Comparison of ENCODE assay signal across 11 mouse cellular contexts in genomic region chr14:80979475-80979874, GRCm38 (mm10).
DNase-seq lines count a peak whose midpoint lies in the region; ATAC-seq and TF ChIP-seq lines count a peak whose summit lies in the region.
"Had no signal": no experiment of that assay in that cellular context is flagged by ENCODE, and none has a peak within 500 bp of the region (broad histone marks: within the 10 kb centered on the region; RNA-seq: fewer than 3 reads in every experiment).

No protein-coding gene starts in this region.

- ATAC-seq in hindbrain, embryonic 13.5 days (ENCODE audit: low FRiP score) = peak; percentile 32; the same call in 1 of the 2 replicates
- no peak for ATAC-seq in hindbrain, postnatal 0 days
- no peak for ATAC-seq in neural tube, embryonic 11.5 days (ENCODE audit: insufficient read depth, low FRiP score, low TSS enrichment)
- ATAC-seq in neural tube, embryonic 15.5 days (ENCODE audit: low FRiP score) = no peak
- peak; percentile 42; the same call in 1 of the 2 replicates for ATAC-seq in stomach, embryonic 14.5 days (ENCODE audit: insufficient number of reproducible peaks, insufficient read depth, low FRiP score, low read depth)
- no peak for ATAC-seq in lung, postnatal 0 days

- no peaks in the 10 kb centered on the region for H3K9me3 ChIP-seq in hindbrain, embryonic 13.5 days
- H3K9me3 ChIP-seq in hindbrain, postnatal 0 days (ENCODE audit: low read length) = no peaks in the 10 kb centered on the region
- no peaks in the 10 kb centered on the region for H3K9me3 ChIP-seq in neural tube, embryonic 11.5 days (ENCODE audit: control insufficient read depth, low read length)
- H3K9me3 ChIP-seq in neural tube, embryonic 15.5 days (replicated peaks) = no peaks in the 10 kb centered on the region
- H3K9me3 ChIP-seq in stomach, embryonic 14.5 days (ENCODE audit: control insufficient read depth, low read depth, low read length) = no peaks in the 10 kb centered on the region
- no peaks in the 10 kb centered on the region for H3K9me3 ChIP-seq in lung, postnatal 0 days (ENCODE audit: low read length)

- H3K27me3 ChIP-seq in hindbrain, embryonic 13.5 days = no peaks in the 10 kb centered on the region
- no peaks in the 10 kb centered on the region for H3K27me3 ChIP-seq in hindbrain, postnatal 0 days (ENCODE audit: insufficient read depth, low read length)
- no peaks in the 10 kb centered on the region for H3K27me3 ChIP-seq in neural tube, embryonic 11.5 days (ENCODE audit: control insufficient read depth, insufficient read depth, low read length)
- H3K27me3 ChIP-seq in neural tube, embryonic 15.5 days (replicated peaks) = no peaks in the 10 kb centered on the region
- no peaks in the 10 kb centered on the region for H3K27me3 ChIP-seq in stomach, embryonic 14.5 days (ENCODE audit: control insufficient read depth, insufficient read depth, low read length)
- no peaks in the 10 kb centered on the region for H3K27me3 ChIP-seq in lung, postnatal 0 days (replicated peaks; ENCODE audit: insufficient read depth, low read length)

- no peak overlapping the region for H3K4me2 ChIP-seq in hindbrain, embryonic 13.5 days
- H3K4me2 ChIP-seq in hindbrain, postnatal 0 days (ENCODE audit: low read depth, low read length) = no peak overlapping the region
- H3K4me2 ChIP-seq in neural tube, embryonic 11.5 days (ENCODE audit: low read depth) = no peak overlapping the region
- no peak overlapping the region for H3K4me2 ChIP-seq in neural tube, embryonic 15.5 days
- no peak overlapping the region for H3K4me2 ChIP-seq in stomach, embryonic 14.5 days (replicated peaks; ENCODE audit: low read depth, low read length)
- H3K4me2 ChIP-seq in lung, postnatal 0 days (replicated peaks; ENCODE audit: low read depth, low read length) = no peak overlapping the region

- TF ChIP-seq CTCF in hindbrain, postnatal 0 days (IDR thresholded peaks at IDR 0.05; ENCODE audit: low read depth) = no peak
- no peak for TF ChIP-seq CTCF in lung, postnatal 0 days (IDR thresholded peaks at IDR 0.05)

- H3K27ac ChIP-seq in hindbrain, embryonic 13.5 days = no peak overlapping the region
- no peak overlapping the region for H3K27ac ChIP-seq in hindbrain, postnatal 0 days
- no peak overlapping the region for H3K27ac ChIP-seq in neural tube, embryonic 11.5 days (ENCODE audit: low read depth, low read length)
- no peak overlapping the region for H3K27ac ChIP-seq in neural tube, embryonic 15.5 days (replicated peaks)
- no peak overlapping the region for H3K27ac ChIP-seq in stomach, embryonic 14.5 days (ENCODE audit: low read length)
- no peak overlapping the region for H3K27ac ChIP-seq in lung, postnatal 0 days (ENCODE audit: low read length)
- H3K27ac ChIP-seq: macrophage had no signal

- H3K4me1 ChIP-seq in hindbrain, embryonic 13.5 days (replicated peaks) = peaks cover 3% of the 10 kb centered on the region; the same call in 1 of the 2 replicates
- no peaks in the 10 kb centered on the region for H3K4me1 ChIP-seq in hindbrain, postnatal 0 days (ENCODE audit: insufficient read depth, low read length)
- H3K4me1 ChIP-seq in neural tube, embryonic 11.5 days (ENCODE audit: control insufficient read depth, insufficient read depth, low read length) = no peaks in the 10 kb centered on the region
- H3K4me1 ChIP-seq in neural tube, embryonic 15.5 days = no peaks in the 10 kb centered on the region
- H3K4me1 ChIP-seq in stomach, embryonic 14.5 days (ENCODE audit: control insufficient read depth, insufficient read depth, low read length) = no peaks in the 10 kb centered on the region
- no peaks in the 10 kb centered on the region for H3K4me1 ChIP-seq in lung, postnatal 0 days (ENCODE audit: insufficient read depth, low read depth, low read length)

- TF ChIP-seq EP300 in lung, postnatal 0 days (IDR thresholded peaks at IDR 0.05) = no peak

- no peak for DNase-seq in hindbrain, postnatal 0 days (ENCODE audit: low spot score)
- DNase-seq in neural tube, embryonic 11.5 days (ENCODE audit: low spot score) = peak; percentile 14
- DNase-seq in embryo, embryonic 10.5 days (ENCODE audit: low spot score) = peak; percentile 22
- DNase-seq in lung, postnatal 0 days (ENCODE audit: low spot score) = no peak
- DNase-seq: gastrocnemius, postnatal 14 days; kidney, postnatal 14 days; spleen, adult 18-20 months had no signal

- H3K36me3 ChIP-seq in hindbrain, embryonic 13.5 days = no peaks in the 10 kb centered on the region
- no peaks in the 10 kb centered on the region for H3K36me3 ChIP-seq in hindbrain, postnatal 0 days (ENCODE audit: insufficient read depth, low read length)
- H3K36me3 ChIP-seq in neural tube, embryonic 11.5 days (ENCODE audit: control insufficient read depth, insufficient read depth, low read length) = no peaks in the 10 kb centered on the region
- H3K36me3 ChIP-seq in neural tube, embryonic 15.5 days = no peaks in the 10 kb centered on the region
- no peaks in the 10 kb centered on the region for H3K36me3 ChIP-seq in stomach, embryonic 14.5 days (ENCODE audit: control insufficient read depth, insufficient read depth, low read length)
- no peaks in the 10 kb centered on the region for H3K36me3 ChIP-seq in lung, postnatal 0 days (ENCODE audit: insufficient read depth, low read length)

- H3K9ac ChIP-seq in hindbrain, embryonic 13.5 days = no peak overlapping the region
- H3K9ac ChIP-seq in hindbrain, postnatal 0 days (replicated peaks; ENCODE audit: low read length) = no peak overlapping the region
- H3K9ac ChIP-seq in neural tube, embryonic 11.5 days (ENCODE audit: low read length) = no peak overlapping the region
- H3K9ac ChIP-seq in neural tube, embryonic 15.5 days (replicated peaks) = no peak overlapping the region
- H3K9ac ChIP-seq in stomach, embryonic 14.5 days (replicated peaks; ENCODE audit: low read depth, low read length) = no peak overlapping the region
- H3K9ac ChIP-seq in lung, postnatal 0 days (replicated peaks; ENCODE audit: low read depth) = no peak overlapping the region

- no peak overlapping the region for H3K4me3 ChIP-seq in hindbrain, embryonic 13.5 days
- H3K4me3 ChIP-seq in hindbrain, postnatal 0 days (ENCODE audit: low read length) = no peak overlapping the region
- H3K4me3 ChIP-seq in neural tube, embryonic 11.5 days (ENCODE audit: low read depth, low read length) = no peak overlapping the region
- no peak overlapping the region for H3K4me3 ChIP-seq in neural tube, embryonic 15.5 days (replicated peaks)
- H3K4me3 ChIP-seq in stomach, embryonic 14.5 days (ENCODE audit: low read depth, low read length) = no peak overlapping the region
- no peak overlapping the region for H3K4me3 ChIP-seq in lung, postnatal 0 days (ENCODE audit: low read depth, low read length)

- 71% methylated on average over 5 of the region's 5 CpGs for WGBS in hindbrain, embryonic 13.5 days
- WGBS in hindbrain, postnatal 0 days = 67% methylated on average over 5 of the region's 5 CpGs
- WGBS in neural tube, embryonic 11.5 days = 71% methylated on average over 5 of the region's 5 CpGs
- whole genome bisulfite sequencing in neural tube, embryonic 15.5 days = 69% methylated on average over 5 of the region's 5 CpGs
- 28% methylated on average over 5 of the region's 5 CpGs for WGBS in stomach, embryonic 14.5 days
- WGBS in lung, postnatal 0 days = 25% methylated on average over 5 of the region's 5 CpGs

Comparison
In these comparisons a context has a peak if more than half of its experiments do, and no peak if none do; other contexts are left out.
1. ATAC-seq: peak in hindbrain, embryonic 13.5 days (single experiment) and stomach, embryonic 14.5 days (single experiment); none in hindbrain, postnatal 0 days (single experiment), neural tube, embryonic 11.5 days (single experiment), neural tube, embryonic 15.5 days (single experiment) and lung, postnatal 0 days (single experiment).
2. DNase-seq: peak in neural tube, embryonic 11.5 days (single experiment) and embryo, embryonic 10.5 days (single experiment); none in hindbrain, postnatal 0 days (single experiment) and lung, postnatal 0 days (single experiment).